Mouse (Mus musculus) thymus, postnatal 36 days (tissue): ENCODE measurements at regions not wholly inside any gene's neighbourhood (a gene's known extent, or its start where the extent isn't known, plus 50 kb on each side); places are given as distances from the start of the nearest gene placed in this dataset.
"Not testable (repeated sequence)": the region's sequence is repeated elsewhere in the genome, so short reads cannot be mapped to it uniquely, and the experiment has no call there.

Experiments
- DNase-seq, 2 experiments: peaks; one replicate each; pipeline ENCODE4 v3.0.0; 2022; ENCODE audit warnings: mixed read lengths in 2 of 2

DNA sequence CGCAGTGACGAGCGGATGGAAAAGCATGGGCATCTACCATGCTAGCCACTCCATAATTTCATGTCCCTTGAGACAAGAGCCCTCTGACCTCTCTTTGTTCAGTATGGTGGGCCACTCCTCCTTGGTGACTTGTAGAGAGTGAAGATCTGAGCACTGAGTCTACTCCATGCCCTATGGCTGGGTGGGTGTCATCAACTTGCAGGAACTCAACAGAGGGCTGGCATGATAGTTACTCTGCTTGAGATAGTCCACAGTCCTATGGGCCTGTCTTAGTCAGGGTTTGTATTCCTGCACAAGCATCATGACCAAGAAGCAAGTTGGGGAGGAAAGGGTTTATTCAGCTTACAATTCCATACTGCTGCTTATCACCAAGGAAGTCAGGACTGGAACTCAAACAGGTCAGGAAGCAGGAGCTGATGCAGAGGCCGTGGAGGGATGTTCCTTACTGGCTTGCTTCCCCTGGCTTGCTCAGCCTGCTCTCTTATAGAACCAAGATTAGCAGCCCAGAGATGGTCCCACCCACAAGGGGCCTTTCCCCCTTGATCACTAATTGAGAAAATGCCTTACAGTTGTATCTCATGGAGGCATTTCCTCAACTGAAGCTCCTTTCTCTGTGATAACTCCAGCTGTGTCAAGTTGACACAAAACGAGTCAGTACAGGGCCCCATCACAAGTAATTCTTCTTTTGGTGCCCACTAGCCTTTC, 52.6 kb upstream of the Cdyl start:
- not testable (repeated sequence) for DNase-seq

DNA sequence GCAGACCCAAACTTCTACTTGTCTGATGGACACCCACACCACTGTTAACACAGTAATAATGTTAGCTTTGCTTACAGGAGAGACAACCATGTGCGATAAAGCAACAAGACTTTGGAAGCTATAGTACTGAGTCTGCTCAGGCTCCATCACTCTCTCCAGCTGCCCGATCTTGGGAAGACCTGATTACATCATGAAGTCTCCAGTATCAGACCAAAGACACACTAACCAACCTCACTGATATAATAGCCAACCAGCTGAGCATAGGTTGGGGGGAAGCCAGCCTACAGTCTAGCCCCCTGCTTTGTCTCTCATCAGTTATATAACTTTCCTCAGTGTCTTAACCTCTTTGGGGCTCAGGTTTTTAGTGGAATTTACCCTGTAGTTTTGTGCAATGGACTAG, 51.9 kb upstream of the Cdyl start:
- DNase-seq, result no peak
